Mouse (Mus musculus) liver, adult 2 months (tissue): ENCODE data around the gene L3mbtl4.

Experiments used
- CTCF ChIP-seq: fragments of 200-500 bp; IDR thresholded peaks from 2 replicates; pipeline ENCODE4 v1.5.1; 2011; ENCODE audit warnings: low read depth, low read length, control low read depth
- POLR2A ChIP-seq: fragments of 200-500 bp; IDR thresholded peaks from 2 replicates; pipeline ENCODE4 v1.6.1; 2011; ENCODE audit warnings: low read length, control low read depth; ENCODE audit not compliant: insufficient read depth; ENCODE audit errors: extremely low read depth

- no peak for TF ChIP-seq CTCF
- no peak for TF ChIP-seq POLR2A
Observed at GRCm38 (mm10) chr17:68602744-68603143, 329.1 kb downstream of the L3mbtl4 start.
